Mouse (Mus musculus) liver, adult 2 months (tissue): ENCODE measurements at regions not wholly inside any gene's neighbourhood (a gene's known extent, or its start where the extent isn't known, plus 50 kb on each side); places are given as distances from the start of the nearest gene placed in this dataset.

Source experiments
- CTCF ChIP-seq: fragments of 200-500 bp; IDR thresholded peaks from 2 replicates; pipeline ENCODE4 v1.5.1; 2011; ENCODE audit warnings: low read depth, low read length, control low read depth
- POLR2A ChIP-seq: fragments of 200-500 bp; IDR thresholded peaks from 2 replicates; pipeline ENCODE4 v1.6.1; 2011; ENCODE audit warnings: low read length, control low read depth; ENCODE audit not compliant: insufficient read depth; ENCODE audit errors: extremely low read depth

DNA sequence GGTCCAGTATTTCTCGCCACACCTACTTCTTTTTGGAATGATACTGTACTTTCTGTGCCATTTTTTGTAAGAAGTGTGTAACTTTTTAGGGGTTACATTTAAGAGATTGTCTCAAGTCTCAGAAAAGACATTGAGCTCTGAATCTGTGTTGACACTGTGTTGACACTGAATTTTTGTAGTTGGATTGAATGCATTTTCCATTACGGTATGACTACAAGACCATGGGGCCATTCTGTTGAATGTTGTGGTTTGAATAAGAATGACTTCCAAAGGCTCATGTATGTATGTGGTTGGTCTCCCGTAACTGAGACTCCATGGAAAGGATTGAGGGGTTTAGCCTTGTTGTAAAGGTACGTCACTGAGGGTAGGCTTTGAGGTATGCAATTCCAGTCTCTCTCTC lies 551.6 kb upstream of the Impad1 start:
- no peak for TF ChIP-seq CTCF
- TF ChIP-seq POLR2A, result no peak
